Mouse (Mus musculus) midbrain, embryonic 15.5 days (tissue): ENCODE data around the gene Gpsm1. TPM values are rescaled to one million over a fixed set of nuclear protein-coding genes. Genes with fewer than 3 reads are reported as not detected.
"Not testable (repeated sequence)": the region's sequence is repeated elsewhere in the genome, so short reads cannot be mapped to it uniquely, and the experiment has no call there.

Source experiments
- ATAC-seq: fragments of 200-750 bp; cut with Nextera tagmentation; replicated peaks from 2 replicates; pipeline ENCODE4 v1.8.0; 2017; ENCODE audit warnings: moderate TSS enrichment
- H3K27ac ChIP-seq: fragments of 300-500 bp; sonication (generic); 2 replicates; pipeline ENCODE4 v1.5.1; 2015; ENCODE audit warnings: mild to moderate bottlenecking, inconsistent platforms
- H3K27me3 ChIP-seq: fragments of 300-500 bp; sonication (generic); replicated peaks from 2 replicates; pipeline ENCODE4 v1.6.1; 2015; ENCODE audit warnings: inconsistent platforms
- H3K36me3 ChIP-seq: fragments of 300-500 bp; sonication (generic); replicated peaks from 2 replicates; pipeline ENCODE4 v1.6.1; 2015; ENCODE audit warnings: inconsistent platforms
- H3K4me1 ChIP-seq: fragments of 300-500 bp; sonication (generic); 2 replicates; pipeline ENCODE4 v1.6.1; 2015; ENCODE audit warnings: inconsistent platforms
- H3K4me2 ChIP-seq: fragments of 300-500 bp; sonication (generic); 2 replicates; pipeline ENCODE4 v1.6.1; 2015; ENCODE audit warnings: inconsistent platforms, mild to moderate bottlenecking, moderate library complexity
- H3K4me3 ChIP-seq: fragments of 300-500 bp; sonication (generic); 2 replicates; pipeline ENCODE4 v1.5.1; 2015; ENCODE audit warnings: mild to moderate bottlenecking, inconsistent platforms
- H3K9ac ChIP-seq: fragments of 300-500 bp; sonication (generic); 2 replicates; pipeline ENCODE4 v1.6.1; 2015; ENCODE audit warnings: mild to moderate bottlenecking, inconsistent platforms
- H3K9me3 ChIP-seq: fragments of 300-500 bp; sonication (generic); 2 replicates; pipeline ENCODE4 v1.6.1; 2016; ENCODE audit warnings: inconsistent platforms
- WGBS: fragments of 180-500 bp; shearing (Covaris S2); methylation state at CpG from one replicate; pipeline ENCODE4 v1.1.7; 2015; ENCODE audit warnings: mixed read lengths; 5-methylcytosine and 5-hydroxymethylcytosine counted together
- polyA plus RNA-seq: library from polyadenylated mRNA; unstranded; fragments of >200 nt; fragmentation: Nextera tagmentation; extraction: Ambion mirVana; gene quantifications from 2 replicates; pipeline ENCODE4 v1.2.1, GENCODE M21; 2015

Gpsm1 gene
- polyA plus RNA-seq, 1 experiment from 2014 or later = 216 TPM

- WGBS = 88% methylated on average over 5 of the region's 5 CpGs
- Histone ChIP-seq H3K36me3 (peaks cover 30% of the 10 kb centered on the region), H3K9ac (no peak overlapping the region), H3K4me2 (no peak overlapping the region), H3K4me3 (no peak overlapping the region), H3K4me1 (no peaks in the 10 kb centered on the region), H3K27ac (no peak overlapping the region), H3K27me3 (no peaks in the 10 kb centered on the region), H3K9me3 (no peaks in the 10 kb centered on the region)
- no peak for ATAC-seq
Observed at GRCm38 (mm10) chr2:26363481-26363880, 48.2 kb downstream of the Gpsm1 start.

GRCm38 (mm10) chr2:26364738-26365465, 49.6 kb downstream of the Gpsm1 start:
- no peak for ATAC-seq
- Histone ChIP-seq H3K4me2 (no peak overlapping the region), H3K9me3 (no peaks in the 10 kb centered on the region), H3K27ac (no peak overlapping the region), H3K36me3 (peaks cover 43% of the 10 kb centered on the region), H3K4me3 (no peak overlapping the region), H3K27me3 (no peaks in the 10 kb centered on the region), H3K4me1 (no peaks in the 10 kb centered on the region), H3K9ac (no peak overlapping the region)
- WGBS = 84% methylated on average over 10 of the region's 10 CpGs

GRCm38 (mm10) chr2:26367911-26368310, 52.6 kb downstream of the Gpsm1 start:
- no peak overlapping the region for H3K4me2 ChIP-seq
- no peak overlapping the region for H3K4me3 ChIP-seq
- H3K9me3 ChIP-seq = no peaks in the 10 kb centered on the region
- no peaks in the 10 kb centered on the region for H3K4me1 ChIP-seq
- no peaks in the 10 kb centered on the region for H3K27me3 ChIP-seq
- no peak overlapping the region for H3K9ac ChIP-seq
- WGBS = 95% methylated on average over 6 of the region's 6 CpGs
- H3K27ac ChIP-seq = no peak overlapping the region
- no peak for ATAC-seq
- H3K36me3 ChIP-seq = peaks cover 72% of the 10 kb centered on the region

GRCm38 (mm10) chr2:26368572-26368971, 53.3 kb downstream of the Gpsm1 start:
- no peak for ATAC-seq
- no peaks in the 10 kb centered on the region for H3K27me3 ChIP-seq
- H3K9ac ChIP-seq = no peak overlapping the region
- H3K27ac ChIP-seq = no peak overlapping the region
- no peak overlapping the region for H3K4me2 ChIP-seq
- H3K4me3 ChIP-seq = no peak overlapping the region
- WGBS = 90% methylated on average over 1 of the region's 1 CpGs
- H3K9me3 ChIP-seq = no peaks in the 10 kb centered on the region
- peaks cover 79% of the 10 kb centered on the region for H3K36me3 ChIP-seq
- H3K4me1 ChIP-seq = no peaks in the 10 kb centered on the region

GRCm38 (mm10) chr2:26372396-26372795, 57.1 kb downstream of the Gpsm1 start:
- no peak overlapping the region for H3K27ac ChIP-seq
- H3K9ac ChIP-seq = no peak overlapping the region
- H3K36me3 ChIP-seq = peaks cover 87% of the 10 kb centered on the region
- H3K27me3 ChIP-seq = no peaks in the 10 kb centered on the region
- no peak for ATAC-seq
- H3K4me1 ChIP-seq = no peaks in the 10 kb centered on the region
- H3K4me2 ChIP-seq = no peak overlapping the region
- 96% methylated on average over 8 of the region's 8 CpGs for WGBS
- H3K9me3 ChIP-seq = no peaks in the 10 kb centered on the region
- no peak overlapping the region for H3K4me3 ChIP-seq

GRCm38 (mm10) chr2:26380131-26380771, 64.9 kb downstream of the Gpsm1 start, which contains the start of gene Snapc4:
Gene Snapc4 (minus strand): TSS chr2:26380653.
- H3K4me3 ChIP-seq = peak within 1 kb of the TSS; percentile 87
- no peaks in the 10 kb centered on the region for H3K9me3 ChIP-seq
- peak; percentile 98 for ATAC-seq
- peak within 1 kb of the TSS; percentile 84 for H3K9ac ChIP-seq
- H3K4me2 ChIP-seq = peak within 1 kb of the TSS; percentile 99
- peaks cover 23% of the 10 kb centered on the region for H3K4me1 ChIP-seq
- WGBS = 0% methylated on average over 38 of the region's 38 CpGs
- peak within 1 kb of the TSS; percentile 64 for H3K27ac ChIP-seq
- peaks cover 54% of the 10 kb centered on the region for H3K36me3 ChIP-seq
- no peaks in the 10 kb centered on the region for H3K27me3 ChIP-seq

GRCm38 (mm10) chr2:26380871-26381270, 65.6 kb downstream of the Gpsm1 start:
- H3K27me3 ChIP-seq, H3K9me3 ChIP-seq: not testable (repeated sequence)
- 32% methylated on average over 6 of the region's 6 CpGs for WGBS
- H3K27ac ChIP-seq = peak overlapping the region; percentile 64
- peak; percentile 48 for ATAC-seq
- peaks cover 56% of the 10 kb centered on the region for H3K36me3 ChIP-seq
- peak overlapping the region; percentile 87 for H3K4me3 ChIP-seq
- peak overlapping the region; percentile 99 for H3K4me2 ChIP-seq
- peak overlapping the region; percentile 84 for H3K9ac ChIP-seq
- H3K4me1 ChIP-seq = peaks cover 23% of the 10 kb centered on the region

GRCm38 (mm10) chr2:26387713-26388112, 72.4 kb downstream of the Gpsm1 start:
- Histone ChIP-seq H3K27ac (no peak overlapping the region), H3K4me2 (peak overlapping the region; percentile 96), H3K9me3 (no peaks in the 10 kb centered on the region), H3K4me3 (peak overlapping the region; percentile 86), H3K27me3 (no peaks in the 10 kb centered on the region), H3K36me3 (peaks cover 56% of the 10 kb centered on the region), H3K4me1 (peaks cover 23% of the 10 kb centered on the region), H3K9ac (no peak overlapping the region)
- WGBS = 93% methylated on average over 3 of the region's 3 CpGs
- ATAC-seq = no peak

GRCm38 (mm10) chr2:26388682-26389153, 73.4 kb downstream of the Gpsm1 start:
- H3K27ac ChIP-seq = peak overlapping the region; percentile 77
- H3K4me3 ChIP-seq = peak overlapping the region; percentile 86
- no peaks in the 10 kb centered on the region for H3K27me3 ChIP-seq
- H3K4me1 ChIP-seq = peaks cover 23% of the 10 kb centered on the region
- peak overlapping the region; percentile 96 for H3K4me2 ChIP-seq
- H3K36me3 ChIP-seq = peaks cover 59% of the 10 kb centered on the region
- WGBS = under 1% methylated on average over 45 of the region's 45 CpGs
- H3K9me3 ChIP-seq = no peaks in the 10 kb centered on the region
- peak overlapping the region; percentile 90 for H3K9ac ChIP-seq
- peak; percentile 59 for ATAC-seq

- peaks cover 60% of the 10 kb centered on the region for H3K36me3 ChIP-seq
- under 1% methylated on average over 60 of the region's 60 CpGs for WGBS
- peak; percentile 93 for ATAC-seq
- H3K4me2 ChIP-seq = peak within 1 kb of the TSS; percentile 96
- peak within 1 kb of the TSS; percentile 86 for H3K4me3 ChIP-seq
- no peaks in the 10 kb centered on the region for H3K27me3 ChIP-seq
- H3K4me1 ChIP-seq = peaks cover 23% of the 10 kb centered on the region
- peak within 1 kb of the TSS; percentile 90 for H3K9ac ChIP-seq
- peak within 1 kb of the TSS; percentile 77 for H3K27ac ChIP-seq
- no peaks in the 10 kb centered on the region for H3K9me3 ChIP-seq
Observed at GRCm38 (mm10) chr2:26389154-26389690, 73.9 kb downstream of the Gpsm1 start, which contains the start of the genes Entr1 and Pmpca. Gene Entr1 (minus strand): TSS chr2:26389316. Gene Pmpca (plus strand): TSS chr2:26389339.

GRCm38 (mm10) chr2:26390954-26391353, 75.6 kb downstream of the Gpsm1 start:
- no peak overlapping the region for H3K27ac ChIP-seq
- 89% methylated on average over 3 of the region's 3 CpGs for WGBS
- H3K4me2 ChIP-seq = peak overlapping the region; percentile 5; the same call in 1 of the 2 replicates
- peaks cover 23% of the 10 kb centered on the region for H3K4me1 ChIP-seq
- no peak overlapping the region for H3K4me3 ChIP-seq
- no peaks in the 10 kb centered on the region for H3K9me3 ChIP-seq
- H3K9ac ChIP-seq = no peak overlapping the region
- peaks cover 60% of the 10 kb centered on the region for H3K36me3 ChIP-seq
- no peak for ATAC-seq
- H3K27me3 ChIP-seq = no peaks in the 10 kb centered on the region

GRCm38 (mm10) chr2:26391617-26392016, 76.3 kb downstream of the Gpsm1 start:
- H3K9ac ChIP-seq = no peak overlapping the region
- no peak for ATAC-seq
- no peaks in the 10 kb centered on the region for H3K9me3 ChIP-seq
- H3K4me1 ChIP-seq = peaks cover 23% of the 10 kb centered on the region
- H3K4me2 ChIP-seq = no peak overlapping the region
- H3K4me3 ChIP-seq = no peak overlapping the region
- 91% methylated on average over 6 of the region's 6 CpGs for WGBS
- no peak overlapping the region for H3K27ac ChIP-seq
- H3K27me3 ChIP-seq = no peaks in the 10 kb centered on the region
- peaks cover 60% of the 10 kb centered on the region for H3K36me3 ChIP-seq
